32 mouse cellular contexts compared by ENCODE assay signal in genomic region chr16:8645546-8645945, GRCm38 (mm10). TPM values are rescaled to one million over a fixed set of nuclear protein-coding genes. Genes with fewer than 3 reads are reported as not detected.
DNase-seq lines count a peak whose midpoint lies in the region; ATAC-seq and TF ChIP-seq lines count a peak whose summit lies in the region.
"Had no signal": no experiment of that assay in that cellular context is flagged by ENCODE, and none has a peak within 500 bp of the region (broad histone marks: within the 10 kb centered on the region; RNA-seq: fewer than 3 reads in every experiment).

No protein-coding gene starts in this region.

- peaks cover 6% of the 10 kb centered on the region for H3K36me3 ChIP-seq in testis, adult 2 months (ENCODE audit: control insufficient read depth, insufficient read depth, low read length)

- H3K27me3 ChIP-seq in cerebellum, adult 2 months (ENCODE audit: control insufficient read depth, insufficient read depth, low read length), result no peaks in the 10 kb centered on the region
- no peaks in the 10 kb centered on the region for H3K27me3 ChIP-seq in testis, adult 2 months (ENCODE audit: control insufficient read depth, insufficient read depth, low read length)
- H3K27me3 ChIP-seq: heart, embryonic 13.5 days had no signal

- no peak for TF ChIP-seq POLR2A in cerebellum, adult 2 months (IDR thresholded peaks at IDR 0.05; ENCODE audit: borderline replicate concordance, insufficient read depth, low read length)
- TF ChIP-seq POLR2A in testis, adult 2 months (IDR thresholded peaks at IDR 0.05; ENCODE audit: control insufficient read depth, low read depth, low read length), result no peak

- DNase-seq in cerebellum, adult 2 months, result no peak
- no peak for DNase-seq in cerebellum, adult 18-20 months
- no peak for DNase-seq in layer of hippocampus, adult 2 months (ENCODE audit: low spot score in 2 of 2)
- DNase-seq in layer of hippocampus, adult 9-10 months (ENCODE audit: low spot score), result no peak
- no peak for DNase-seq in testis, postnatal 14 days (ENCODE audit: low spot score)
- DNase-seq: adrenal gland, adult 8-10 months; adrenal gland, postnatal 25 days; cerebellum, adult 8-10 months; cerebellum, postnatal 10 days; cerebellum, postnatal 36 days; forebrain, postnatal 0 days; gastrocnemius, postnatal 10 days; gastrocnemius, postnatal 36 days; heart, adult 2 months; heart, postnatal 14 days; heart, postnatal 4 days had no signal

- H3K4me3 ChIP-seq in cerebellum, adult 2 months (replicated peaks; ENCODE audit: insufficient read depth, low read depth, low read length), result no peak overlapping the region
- H3K4me3 ChIP-seq in layer of hippocampus, adult 2 months, result no peak overlapping the region
- H3K4me3 ChIP-seq in testis, adult 2 months (ENCODE audit: control insufficient read depth, low read depth, low read length), result no peak overlapping the region
- H3K4me3 ChIP-seq: heart, adult 2 months; heart, embryonic 10.5 days; heart, embryonic 13.5 days had no signal

- WGBS in cerebellum, adult 2 months, result 88% methylated on average over 6 of the region's 6 CpGs

- TF ChIP-seq CTCF in cerebellum, adult 2 months (IDR thresholded peaks at IDR 0.05; ENCODE audit: borderline replicate concordance, insufficient read depth, low read depth, low read length), result no peak
- no peak for TF ChIP-seq CTCF in layer of hippocampus, adult 2 months (conservative IDR thresholded peaks at IDR 0.05)
- no peak for TF ChIP-seq CTCF in testis, adult 2 months (IDR thresholded peaks at IDR 0.05; ENCODE audit: control insufficient read depth, insufficient read depth, insufficient replicate concordance, low read depth, low read length)

- no peak for ATAC-seq in erythroblast, adult 5-6 weeks (replicated peaks; ENCODE audit: low FRiP score, poor library complexity, severe bottlenecking)
- ATAC-seq: activated CD4-positive, CD25-positive, alpha-beta regulatory T cell, adult 4 months; forebrain, embryonic 14.5 days; forebrain, postnatal 0 days; hindbrain, postnatal 0 days had no signal

- H3K4me1 ChIP-seq in cerebellum, adult 2 months (ENCODE audit: control insufficient read depth, insufficient read depth, low read length), result no peaks in the 10 kb centered on the region
- H3K4me1 ChIP-seq in testis, adult 2 months (ENCODE audit: control insufficient read depth, insufficient read depth, low read length), result no peaks in the 10 kb centered on the region
- H3K4me1 ChIP-seq: heart, embryonic 10.5 days; heart, embryonic 13.5 days had no signal

- peak overlapping the region; percentile 34; the same call in 1 of the 2 replicates for H3K27ac ChIP-seq in cerebellum, adult 2 months (ENCODE audit: insufficient read depth, low read length)
- H3K27ac ChIP-seq in layer of hippocampus, adult 2 months, result peak overlapping the region; percentile 65
- H3K27ac ChIP-seq in testis, adult 2 months (ENCODE audit: control insufficient read depth, insufficient read depth, low read depth, low read length), result peak overlapping the region; percentile 44
- H3K27ac ChIP-seq: heart, adult 2 months; heart, embryonic 10.5 days; heart, embryonic 13.5 days; hindbrain, embryonic 14.5 days; hindbrain, postnatal 0 days had no signal

RNA-seq across cellular contexts. Expression of gene Tmem186, which starts 8.0 kb away (rescaled TPM):
- 19.0 and 19.4 TPM in 2 replicates for polyA plus RNA-seq in cerebellum, adult 2 months (2012; rRNA removed)
- 10 to 100 TPM; 12.4 to 13.4 TPM for total RNA-seq in layer of hippocampus, adult 2 months (2021)
- polyA plus RNA-seq in testis, adult 2 months (2012; rRNA removed), result 11.0 and 11.1 TPM in 2 replicates
- total RNA-seq in erythroblast, adult 5-6 weeks (2015; ENCODE audit: low replicate concordance), result 4.2 and 6.7 TPM in 2 replicates
- 1.8 and 5.6 TPM in 2 replicates for total RNA-seq in erythroblast, adult 5-6 weeks (2017; ENCODE audit: low replicate concordance)

RNA-seq across cellular contexts. Expression of gene Pmm2, which starts 8.1 kb away (rescaled TPM):
- polyA plus RNA-seq in cerebellum, adult 2 months (2012; rRNA removed), result 39.2 and 39.6 TPM in 2 replicates
- 10 to 100 TPM; 34.9 to 35.9 TPM for total RNA-seq in layer of hippocampus, adult 2 months (2021)
- polyA plus RNA-seq in testis, adult 2 months (2012; rRNA removed), result 58.5 and 60.2 TPM in 2 replicates
- 27.2 and 40.7 TPM in 2 replicates for total RNA-seq in erythroblast, adult 5-6 weeks (2015; ENCODE audit: low replicate concordance)
- total RNA-seq in erythroblast, adult 5-6 weeks (2017; ENCODE audit: low replicate concordance), result 52.6 and 60.8 TPM in 2 replicates

RNA-seq across cellular contexts. Expression of gene Carhsp1, which starts 26.4 kb away (rescaled TPM):
- polyA plus RNA-seq in cerebellum, adult 2 months (2012; rRNA removed), result 42.6 and 50.0 TPM in 2 replicates
- 10 to 100 TPM; 22.1 to 22.4 TPM for total RNA-seq in layer of hippocampus, adult 2 months (2021)
- polyA plus RNA-seq in testis, adult 2 months (2012; rRNA removed), result 80.6 and 91.0 TPM in 2 replicates
- total RNA-seq in erythroblast, adult 5-6 weeks (2015; ENCODE audit: low replicate concordance), result 106 and 129 TPM in 2 replicates
- total RNA-seq in erythroblast, adult 5-6 weeks (2017; ENCODE audit: low replicate concordance), result 184 and 218 TPM in 2 replicates

RNA-seq across cellular contexts. Expression of gene Gm5767, which starts 35.0 kb away (rescaled TPM):
- not detected in 2 replicates for polyA plus RNA-seq in cerebellum, adult 2 months (2012; rRNA removed)
- total RNA-seq in layer of hippocampus, adult 2 months (2021), result not detected
- polyA plus RNA-seq in testis, adult 2 months (2012; rRNA removed), result 526 and 543 TPM in 2 replicates
- not detected in 2 replicates for total RNA-seq in erythroblast, adult 5-6 weeks (2015; ENCODE audit: low replicate concordance)
- total RNA-seq in erythroblast, adult 5-6 weeks (2017; ENCODE audit: low replicate concordance), result not detected in 2 replicates
- total RNA-seq: adrenal gland, adult 8-10 months; adrenal gland, postnatal 25 days; ES-E14; forebrain, postnatal 0 days; gastrocnemius, adult 18-20 months; gastrocnemius, postnatal 10 days; gastrocnemius, postnatal 36 days; granulocyte monocyte progenitor cell, adult 5-6 weeks; heart, adult 2 months; heart, postnatal 14 days; heart, postnatal 4 days; hindbrain, postnatal 0 days had no signal
- polyA plus RNA-seq: activated CD4-positive, CD25-positive, alpha-beta regulatory T cell, adult 4 months; embryonic facial prominence, embryonic 11.5 days; embryonic facial prominence, embryonic 14.5 days; forebrain, embryonic 11.5 days; forebrain, embryonic 14.5 days; forebrain, postnatal 0 days; heart, embryonic 10.5 days; heart, embryonic 13.5 days; heart, embryonic 16.5 days; hindbrain, embryonic 11.5 days; hindbrain, postnatal 0 days had no signal

Comparison
In these comparisons a context has a peak if more than half of its experiments do, and no peak if none do; other contexts are left out.
1. RNA of gene Carhsp1, which starts 26.4 kb away (total RNA-seq): 106 to 218 TPM in erythroblast, adult 5-6 weeks; 22.1 to 22.4 TPM in layer of hippocampus, adult 2 months; every median in the first group is over 4 times any median in the second.
2. Peak in every context shown above with its lines, with median percentiles within 50 percentile points of each other: H3K27ac ChIP-seq.